Mouse (Mus musculus) embryonic facial prominence, embryonic 14.5 days (tissue): Measurements from ENCODE around the gene Trabd2b. TPM values are rescaled to one million over a fixed set of nuclear protein-coding genes. Genes with fewer than 3 reads are reported as not detected.

Experiments used
- ATAC-seq: fragments of 200-750 bp; cut with Nextera tagmentation; 2 replicates; pipeline ENCODE4 v1.8.0; 2017; ENCODE audit warnings: low read depth, moderate number of reproducible peaks, moderate TSS enrichment
- DNase-seq: peaks from one replicate; pipeline ENCODE4 v3.0.0-alpha.2; 2015; ENCODE audit warnings: low spot score
- H3K27ac ChIP-seq: fragments of 300-500 bp; sonication (generic); replicated peaks from 2 replicates; pipeline ENCODE4 v1.5.1; 2014; ENCODE audit warnings: low read depth, mild to moderate bottlenecking, low read length, moderate library complexity
- H3K27me3 ChIP-seq: fragments of 300-500 bp; sonication (generic); replicated peaks from 2 replicates; pipeline ENCODE4 v1.6.1; 2014; ENCODE audit warnings: low read length; ENCODE audit not compliant: control insufficient read depth, insufficient read depth
- H3K36me3 ChIP-seq: fragments of 300-500 bp; sonication (generic); 2 replicates; pipeline ENCODE4 v1.6.1; 2014; ENCODE audit warnings: low read length, mixed read lengths; ENCODE audit not compliant: control insufficient read depth, insufficient read depth
- H3K4me1 ChIP-seq: fragments of 300-500 bp; sonication (generic); 2 replicates; pipeline ENCODE4 v1.6.1; 2014; ENCODE audit warnings: antibody characterized with exemption, low read length; ENCODE audit not compliant: control insufficient read depth, insufficient read depth
- H3K4me2 ChIP-seq: fragments of 300-500 bp; sonication (generic); 2 replicates; pipeline ENCODE4 v1.6.1; 2014; ENCODE audit warnings: low read depth, mild to moderate bottlenecking, low read length, moderate library complexity, mixed read lengths
- H3K4me3 ChIP-seq: fragments of 300-500 bp; sonication (generic); 2 replicates; pipeline ENCODE4 v1.5.1; 2014; ENCODE audit warnings: low read depth, mild to moderate bottlenecking, low read length
- H3K9ac ChIP-seq: fragments of 300-500 bp; sonication (generic); 2 replicates; pipeline ENCODE4 v1.6.1; 2014; ENCODE audit warnings: low read depth, mild to moderate bottlenecking, low read length, moderate library complexity, mixed read lengths
- H3K9me3 ChIP-seq: fragments of 300-500 bp; sonication (generic); 2 replicates; pipeline ENCODE4 v1.6.1; 2016; ENCODE audit warnings: low read length; ENCODE audit not compliant: control insufficient read depth
- WGBS: fragments of 180-500 bp; shearing (Covaris S2); extraction: QIAGEN DNeasy Blood & Tissue Kit; methylation state at CpG from one replicate; pipeline ENCODE4 v1.1.7; 2014; 5-methylcytosine and 5-hydroxymethylcytosine counted together
- polyA plus RNA-seq: library from polyadenylated mRNA; unstranded; fragments of >200 nt; fragmentation: Nextera tagmentation; extraction: Ambion mirVana; gene quantifications from 2 replicates; pipeline ENCODE4 v1.2.1, GENCODE M21; 2014

Gene Trabd2b
- polyA plus RNA-seq, 1 experiment from 2014 or later = 3.3 TPM

DNA sequence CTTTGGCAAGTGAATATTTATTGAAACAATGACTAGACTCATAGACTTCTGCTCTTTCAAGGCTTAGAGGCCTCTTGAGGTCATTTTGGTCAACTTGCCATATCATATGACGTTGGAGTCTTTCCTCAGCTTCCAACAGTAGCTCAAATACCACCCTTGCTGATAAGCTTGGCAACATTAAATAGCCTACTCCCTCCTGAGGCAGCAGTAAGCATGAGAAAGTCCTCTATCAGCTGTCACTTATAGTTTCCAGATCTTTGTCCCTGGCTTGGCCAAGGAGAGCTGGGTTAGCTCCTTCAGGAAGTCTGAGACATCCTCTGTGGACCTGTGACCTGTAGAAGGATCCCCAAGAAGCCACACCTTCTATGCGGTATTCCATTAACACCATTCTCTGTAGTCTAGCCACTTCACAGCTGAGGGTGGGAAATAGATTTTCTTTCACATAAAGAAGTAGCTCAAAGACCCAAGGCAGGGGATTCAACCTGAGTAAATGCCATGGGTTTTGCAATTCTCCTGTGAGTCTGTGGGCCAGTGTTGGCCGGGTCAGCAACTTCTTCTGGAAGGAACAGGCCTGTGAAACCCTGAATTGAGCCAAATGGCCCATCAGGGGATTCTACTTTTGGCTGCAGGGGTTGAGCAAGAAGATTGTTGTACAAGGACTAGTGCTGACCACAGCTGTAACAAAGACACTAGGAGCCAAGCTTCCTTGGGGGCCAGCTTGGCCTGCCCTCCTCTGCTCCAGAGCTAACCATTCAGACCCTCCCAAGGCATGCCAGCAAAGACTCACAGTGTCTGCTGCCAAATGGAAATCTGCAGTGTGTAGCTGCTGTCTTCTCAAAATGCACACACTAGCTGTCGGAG lies 127.6 kb downstream of the Trabd2b start:
- H3K36me3 ChIP-seq = no peaks in the 10 kb centered on the region
- no peak overlapping the region for H3K9ac ChIP-seq
- H3K9me3 ChIP-seq = no peaks in the 10 kb centered on the region
- no peak overlapping the region for H3K4me2 ChIP-seq
- H3K27ac ChIP-seq = no peak overlapping the region
- no peak for ATAC-seq
- DNase-seq = no peak
- no peaks in the 10 kb centered on the region; the same call in 1 of the 2 replicates for H3K4me1 ChIP-seq
- H3K27me3 ChIP-seq = no peaks in the 10 kb centered on the region
- 78% methylated on average over 4 of the region's 4 CpGs for WGBS
- no peak overlapping the region for H3K4me3 ChIP-seq

DNA sequence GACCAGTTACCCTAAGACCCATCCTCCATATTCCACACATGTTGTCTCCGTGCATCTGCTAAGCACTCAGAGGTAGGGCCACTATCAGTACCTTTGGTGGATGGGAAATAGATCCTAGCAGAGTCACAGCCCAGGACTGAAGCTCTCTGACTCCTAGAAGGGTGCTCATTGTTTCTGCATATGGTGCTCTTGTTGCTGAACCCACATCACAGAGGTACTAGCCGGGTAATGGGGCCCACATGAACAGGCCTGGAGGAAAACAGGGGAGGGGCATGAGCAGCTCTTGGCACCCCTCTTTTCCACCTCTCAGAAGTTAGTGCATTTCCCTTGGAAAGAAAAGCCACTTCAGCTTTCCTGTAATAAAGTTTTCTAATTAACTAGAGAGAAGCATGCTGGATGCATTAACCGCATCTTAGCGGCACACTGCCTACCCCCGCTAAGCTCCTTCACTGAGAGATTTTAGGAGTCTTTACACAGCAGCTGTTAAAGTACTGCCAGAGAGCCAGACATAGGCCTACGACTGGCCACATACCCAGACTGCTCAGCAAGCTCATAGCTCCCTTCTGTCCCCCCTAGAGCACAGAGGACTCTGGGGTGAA lies 131.0 kb downstream of the Trabd2b start:
- Histone ChIP-seq H3K27me3 (no peaks in the 10 kb centered on the region), H3K4me3 (no peak overlapping the region), H3K4me2 (no peak overlapping the region), H3K27ac (no peak overlapping the region), H3K9me3 (no peaks in the 10 kb centered on the region), H3K4me1 (no peaks in the 10 kb centered on the region; the same call in 1 of the 2 replicates), H3K36me3 (no peaks in the 10 kb centered on the region), H3K9ac (no peak overlapping the region)
- ATAC-seq (no peak), DNase-seq (peak; percentile 53)
- 45% methylated on average over 6 of the region's 6 CpGs for WGBS

DNA sequence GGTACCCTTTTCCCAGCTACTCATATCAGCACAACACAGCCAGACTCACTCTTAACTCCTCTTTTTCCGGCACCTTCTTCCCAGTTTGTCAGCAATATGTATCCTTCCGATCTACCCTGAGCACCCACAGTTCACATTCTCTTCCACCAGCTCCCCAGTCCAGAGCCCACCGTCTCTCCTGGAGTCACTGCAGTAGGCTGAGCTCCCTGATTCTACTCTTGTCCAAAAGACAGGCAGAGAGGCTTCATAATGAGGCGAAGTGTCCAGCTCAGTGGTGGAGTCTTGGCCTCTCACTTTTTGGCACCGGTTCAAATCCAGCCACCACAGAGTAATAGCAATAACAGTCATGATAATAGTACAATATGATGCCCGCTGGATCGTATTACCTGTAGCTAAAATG lies 133.5 kb downstream of the Trabd2b start:
- no peak for ATAC-seq
- no peak for DNase-seq
- Histone ChIP-seq H3K9me3 (no peaks in the 10 kb centered on the region), H3K36me3 (no peaks in the 10 kb centered on the region), H3K4me1 (no peaks in the 10 kb centered on the region; the same call in 1 of the 2 replicates), H3K27me3 (no peaks in the 10 kb centered on the region), H3K4me3 (no peak overlapping the region), H3K4me2 (no peak overlapping the region), H3K9ac (no peak overlapping the region), H3K27ac (no peak overlapping the region)
- WGBS = 89% methylated on average over 7 of the region's 7 CpGs

GRCm38 (mm10) chr4:114541221-114541620 lies 134.7 kb downstream of the Trabd2b start:
- no peak for DNase-seq
- Histone ChIP-seq H3K9me3 (no peaks in the 10 kb centered on the region), H3K9ac (no peak overlapping the region), H3K27me3 (no peaks in the 10 kb centered on the region), H3K4me3 (no peak overlapping the region), H3K36me3 (no peaks in the 10 kb centered on the region), H3K4me1 (no peaks in the 10 kb centered on the region; the same call in 1 of the 2 replicates), H3K4me2 (no peak overlapping the region), H3K27ac (no peak overlapping the region)
- ATAC-seq = no peak
- 89% methylated on average over 1 of the region's 1 CpGs for whole genome bisulfite sequencing

GRCm38 (mm10) chr4:114542136-114542535 lies 135.6 kb downstream of the Trabd2b start:
- H3K4me1 ChIP-seq = no peaks in the 10 kb centered on the region; the same call in 1 of the 2 replicates
- ATAC-seq (0 out of 2 replicates have a peak, but pooled peaks have one; percentile 53), DNase-seq (peak; percentile 51)
- WGBS = 36% methylated on average over 4 of the region's 4 CpGs
- no peak overlapping the region for H3K9ac ChIP-seq
- no peaks in the 10 kb centered on the region for H3K27me3 ChIP-seq
- no peaks in the 10 kb centered on the region for H3K36me3 ChIP-seq
- H3K4me2 ChIP-seq = no peak overlapping the region
- H3K4me3 ChIP-seq = no peak overlapping the region
- H3K27ac ChIP-seq = no peak overlapping the region
- H3K9me3 ChIP-seq = no peaks in the 10 kb centered on the region

DNA sequence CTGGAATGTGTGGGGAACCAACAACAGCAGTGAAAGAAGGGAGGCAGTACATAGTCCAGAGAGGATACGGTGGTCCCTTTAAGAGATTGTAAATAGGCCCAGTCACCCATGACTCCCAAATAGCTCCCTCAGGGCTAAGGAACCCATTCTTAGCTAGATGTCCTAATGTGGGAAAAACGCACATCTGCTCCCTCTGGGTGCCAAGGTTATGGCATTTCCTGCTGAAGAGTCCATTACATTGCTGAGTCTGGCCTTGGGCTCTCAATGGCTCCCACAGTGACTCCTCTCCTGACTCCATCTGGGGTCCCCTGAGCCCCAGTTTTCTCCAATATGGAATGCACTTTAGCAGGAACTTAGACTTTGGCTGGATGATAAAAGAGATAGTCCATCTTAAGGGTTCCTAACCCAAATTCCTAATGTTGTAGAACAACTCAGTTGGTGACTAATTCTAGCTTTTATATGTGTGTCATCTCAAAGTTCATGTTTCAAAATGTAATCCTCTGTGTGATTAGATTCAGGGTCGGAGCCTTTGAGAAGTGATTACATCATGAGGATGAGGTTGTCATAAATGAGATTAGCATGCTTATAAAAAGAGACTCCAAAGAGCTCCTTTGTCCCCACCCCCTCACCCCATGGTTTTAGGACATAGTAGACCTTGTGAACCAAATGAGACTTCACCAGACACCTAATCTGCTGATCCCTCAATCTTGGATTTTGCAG lies 139.1 kb downstream of the Trabd2b start:
- no peaks in the 10 kb centered on the region for H3K9me3 ChIP-seq
- no peak overlapping the region for H3K27ac ChIP-seq
- DNase-seq = no peak
- no peaks in the 10 kb centered on the region for H3K27me3 ChIP-seq
- no peak overlapping the region for H3K4me3 ChIP-seq
- 70% methylated on average over 3 of the region's 3 CpGs for WGBS
- no peaks in the 10 kb centered on the region for H3K36me3 ChIP-seq
- H3K4me2 ChIP-seq = no peak overlapping the region
- no peaks in the 10 kb centered on the region for H3K4me1 ChIP-seq
- no peak overlapping the region for H3K9ac ChIP-seq
- no peak for ATAC-seq

DNA sequence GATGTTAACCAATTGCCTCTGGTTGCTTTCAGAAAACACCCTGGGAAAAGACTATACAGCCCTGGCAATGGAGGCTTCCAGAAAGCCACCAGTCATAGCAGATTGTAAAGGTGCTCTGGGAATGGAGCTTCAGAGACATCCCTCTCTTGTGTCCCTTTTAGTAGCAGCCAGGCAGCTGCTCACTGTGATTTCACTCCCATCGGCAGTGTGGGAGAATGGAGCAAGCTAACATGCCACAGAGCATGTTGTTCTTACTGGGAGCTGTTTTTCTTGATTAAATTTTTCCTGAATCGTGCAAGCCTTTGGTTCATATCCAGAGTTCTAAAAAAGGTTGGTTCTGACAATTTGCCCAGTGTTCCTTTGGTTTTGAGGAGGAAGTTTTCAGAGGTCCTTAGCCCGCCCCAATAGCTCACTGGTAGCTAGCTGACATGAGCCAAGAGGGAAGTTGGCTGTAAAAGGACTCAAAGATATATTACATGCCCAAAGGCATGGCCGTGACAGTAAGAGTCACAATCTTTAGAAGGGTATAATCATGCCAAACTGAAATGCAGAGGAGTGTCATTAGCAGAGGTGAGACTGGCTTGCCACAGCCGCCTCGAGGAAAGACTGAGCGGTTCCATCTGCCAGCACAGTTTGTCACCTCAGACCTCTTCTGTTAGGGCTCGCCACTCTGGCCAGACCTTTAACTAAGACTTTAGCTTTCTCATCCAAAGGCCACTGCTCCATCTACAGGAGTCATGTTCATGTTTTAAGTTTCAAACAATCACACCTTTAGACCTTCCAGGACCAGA lies 141.3 kb downstream of the Trabd2b start:
- no peaks in the 10 kb centered on the region for H3K36me3 ChIP-seq
- no peaks in the 10 kb centered on the region for H3K27me3 ChIP-seq
- H3K9ac ChIP-seq = no peak overlapping the region
- no peak overlapping the region for H3K4me3 ChIP-seq
- H3K4me1 ChIP-seq = no peaks in the 10 kb centered on the region
- WGBS = 63% methylated on average over 8 of the region's 8 CpGs
- no peak overlapping the region for H3K4me2 ChIP-seq
- DNase-seq (peak; percentile 38), ATAC-seq (no peak)
- no peaks in the 10 kb centered on the region for H3K9me3 ChIP-seq
- H3K27ac ChIP-seq = no peak overlapping the region

GRCm38 (mm10) chr4:114549487-114549886 lies 143.0 kb downstream of the Trabd2b start:
- no peak for DNase-seq

More at GRCm38 (mm10) chr4:114549487-114549886, 143.0 kb downstream of the Trabd2b start:
- Histone ChIP-seq H3K4me1 (no peaks in the 10 kb centered on the region), H3K27ac (no peak overlapping the region), H3K36me3 (no peaks in the 10 kb centered on the region), H3K9ac (no peak overlapping the region), H3K4me2 (no peak overlapping the region), H3K9me3 (no peaks in the 10 kb centered on the region), H3K27me3 (no peaks in the 10 kb centered on the region), H3K4me3 (no peak overlapping the region)
- WGBS = 89% methylated on average over 3 of the region's 3 CpGs
- no peak for ATAC-seq
